Mouse (Mus musculus) ES-Bruce4 (cell line): ENCODE measurements at regions not wholly inside any gene's neighbourhood (a gene's known extent, or its start where the extent isn't known, plus 50 kb on each side); places are given as distances from the start of the nearest gene placed in this dataset.
A peak's percentile ranks its signal among the peaks of the same experiment; 100 is the strongest.

Experiments
- H3K27ac ChIP-seq: 2 replicates; pipeline ENCODE4 v1.5.1; 2012; ENCODE audit warnings: low read length, inconsistent platforms; ENCODE audit not compliant: insufficient read depth
- H3K27me3 ChIP-seq: 2 replicates; pipeline ENCODE4 v1.6.1; 2012; ENCODE audit warnings: mild to moderate bottlenecking, low read length, inconsistent platforms; ENCODE audit not compliant: control insufficient read depth, poor library complexity, insufficient read depth, severe bottlenecking
- H3K36me3 ChIP-seq: 2 replicates; pipeline ENCODE4 v1.6.1; 2012; ENCODE audit warnings: inconsistent platforms, mild to moderate bottlenecking, low read length, moderate library complexity; ENCODE audit not compliant: control insufficient read depth, poor library complexity, insufficient read depth, severe bottlenecking
- H3K4me1 ChIP-seq: one replicate; pipeline ENCODE4 v1.8.1; 2011; ENCODE audit warnings: low read length; ENCODE audit not compliant: control insufficient read depth, insufficient read depth
- H3K4me3 ChIP-seq: 2 replicates; pipeline ENCODE4 v1.5.1; 2011; ENCODE audit warnings: low read depth, mild to moderate bottlenecking, low read length
- H3K9ac ChIP-seq: 2 replicates; pipeline ENCODE4 v1.6.1; 2012; ENCODE audit warnings: low read depth, mild to moderate bottlenecking, inconsistent platforms; ENCODE audit not compliant: poor library complexity, severe bottlenecking
- H3K9me3 ChIP-seq: replicated peaks from 2 replicates; pipeline ENCODE4 v1.6.1; 2012; ENCODE audit warnings: mild to moderate bottlenecking, low read length, inconsistent platforms; ENCODE audit not compliant: control insufficient read depth, poor library complexity, insufficient read depth, severe bottlenecking
- CTCF ChIP-seq: IDR thresholded peaks from one replicate; pipeline ENCODE4 v1.8.1; 2011; ENCODE audit warnings: low read depth, low read length
- EP300 ChIP-seq: IDR thresholded peaks from 2 replicates; pipeline ENCODE4 v1.6.1; 2011; ENCODE audit warnings: low read depth, low read length; ENCODE audit not compliant: insufficient read depth
- POLR2A ChIP-seq: IDR thresholded peaks from one replicate; pipeline ENCODE4 v1.8.1; 2011; ENCODE audit warnings: low read length; ENCODE audit not compliant: insufficient read depth

DNA sequence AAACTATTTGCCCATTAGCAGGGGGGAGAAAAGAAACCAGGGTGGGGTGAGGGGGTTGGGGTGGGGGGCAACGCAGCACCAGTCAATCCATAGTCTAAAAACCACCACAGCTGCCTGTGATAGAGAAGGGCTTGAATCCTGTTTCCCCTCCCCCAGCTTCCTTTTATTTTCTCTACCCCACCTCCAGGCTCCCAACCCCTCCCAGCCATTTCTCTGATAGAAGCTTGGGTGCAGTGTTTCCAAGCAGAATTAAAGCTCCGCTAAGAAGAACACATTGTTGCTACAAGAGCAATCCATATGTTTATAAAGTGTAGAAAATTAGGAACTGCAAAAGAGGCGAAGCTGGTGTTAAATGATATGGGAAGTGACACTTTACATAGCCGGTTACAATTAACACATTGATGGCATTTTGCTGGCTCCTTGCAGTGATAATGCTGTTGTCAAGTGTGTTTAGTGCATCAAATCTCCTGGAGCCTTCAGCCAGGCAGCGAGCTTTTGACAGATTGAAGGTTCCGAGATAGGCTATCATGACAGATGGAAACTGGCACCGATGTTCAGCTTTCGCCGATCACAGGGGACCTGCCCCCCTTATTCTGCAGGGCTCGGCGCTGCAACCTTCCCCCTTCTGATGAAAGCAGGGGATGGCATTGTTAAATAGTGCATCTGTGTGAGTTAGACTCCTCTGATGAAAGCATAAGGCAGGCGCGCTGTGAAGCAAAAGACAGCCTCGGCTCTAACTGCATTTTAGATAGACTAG is 217.8 kb upstream of the Atp5g3 start:
- TF ChIP-seq CTCF: no peak
- no peak for TF ChIP-seq POLR2A
- TF ChIP-seq EP300: no peak
- Histone ChIP-seq H3K9me3 (no peaks in the 10 kb centered on the region), H3K27me3 (no peaks in the 10 kb centered on the region), H3K9ac (no peak overlapping the region), H3K4me1 (no peaks in the 10 kb centered on the region), H3K36me3 (no peaks in the 10 kb centered on the region), H3K4me3 (no peak overlapping the region), H3K27ac (no peak overlapping the region)

DNA sequence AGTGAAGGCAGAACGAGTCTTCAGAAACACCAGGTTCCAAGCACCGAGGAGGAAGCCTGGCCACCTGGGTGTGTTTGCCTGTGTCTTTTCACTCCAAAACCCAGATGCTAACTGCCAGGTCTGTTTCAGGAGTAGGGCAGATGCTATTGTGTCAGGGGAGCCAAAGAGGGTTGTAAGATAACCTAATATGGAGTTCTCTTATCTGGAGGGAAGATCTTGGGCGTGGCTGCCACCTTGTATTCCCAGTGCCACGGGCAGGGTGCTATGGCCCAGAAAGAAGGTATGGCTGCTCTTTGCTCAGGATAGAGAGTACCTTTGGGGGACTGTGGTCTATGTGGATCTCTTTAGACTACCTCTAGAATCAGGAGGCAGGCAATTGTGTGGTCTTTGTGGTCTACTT is 216.0 kb upstream of the Atp5g3 start:
- Histone ChIP-seq H3K9me3 (no peaks in the 10 kb centered on the region), H3K27me3 (no peaks in the 10 kb centered on the region)

DNA sequence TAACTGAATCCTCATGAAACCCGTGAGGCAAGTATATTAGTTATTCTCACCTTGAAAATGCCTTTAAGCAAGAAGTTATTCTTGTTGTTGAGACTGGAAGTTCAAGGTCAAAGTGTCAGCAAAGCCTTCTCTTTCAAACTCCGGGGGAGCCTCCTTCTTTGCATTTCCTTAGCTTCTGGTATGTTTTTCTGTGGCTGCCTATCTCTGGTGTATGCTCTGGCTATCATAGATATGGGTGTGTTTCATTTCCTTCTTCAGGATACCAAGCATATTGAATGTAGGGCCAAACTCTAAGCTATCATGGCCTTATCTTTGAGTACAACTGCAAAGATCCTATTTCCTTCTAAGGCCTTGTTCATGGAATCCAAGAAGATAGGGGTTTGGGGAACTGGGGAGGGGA is 213.1 kb upstream of the Atp5g3 start:
- Histone ChIP-seq H3K4me1 (peaks cover 3% of the 10 kb centered on the region), H3K9ac (no peak overlapping the region), H3K4me3 (no peak overlapping the region), H3K27ac (no peak overlapping the region), H3K27me3 (no peaks in the 10 kb centered on the region), H3K9me3 (no peaks in the 10 kb centered on the region), H3K36me3 (no peaks in the 10 kb centered on the region)
- TF ChIP-seq CTCF (no peak), EP300 (no peak), POLR2A (no peak)

More for the DNA sequence above, 216.0 kb upstream of the Atp5g3 start:
- no peak overlapping the region for H3K27ac ChIP-seq
- no peak overlapping the region for H3K4me3 ChIP-seq
- no peaks in the 10 kb centered on the region for H3K4me1 ChIP-seq
- H3K36me3 ChIP-seq: no peaks in the 10 kb centered on the region
- no peak overlapping the region for H3K9ac ChIP-seq
- TF ChIP-seq POLR2A (no peak), EP300 (no peak), CTCF (no peak)

DNA sequence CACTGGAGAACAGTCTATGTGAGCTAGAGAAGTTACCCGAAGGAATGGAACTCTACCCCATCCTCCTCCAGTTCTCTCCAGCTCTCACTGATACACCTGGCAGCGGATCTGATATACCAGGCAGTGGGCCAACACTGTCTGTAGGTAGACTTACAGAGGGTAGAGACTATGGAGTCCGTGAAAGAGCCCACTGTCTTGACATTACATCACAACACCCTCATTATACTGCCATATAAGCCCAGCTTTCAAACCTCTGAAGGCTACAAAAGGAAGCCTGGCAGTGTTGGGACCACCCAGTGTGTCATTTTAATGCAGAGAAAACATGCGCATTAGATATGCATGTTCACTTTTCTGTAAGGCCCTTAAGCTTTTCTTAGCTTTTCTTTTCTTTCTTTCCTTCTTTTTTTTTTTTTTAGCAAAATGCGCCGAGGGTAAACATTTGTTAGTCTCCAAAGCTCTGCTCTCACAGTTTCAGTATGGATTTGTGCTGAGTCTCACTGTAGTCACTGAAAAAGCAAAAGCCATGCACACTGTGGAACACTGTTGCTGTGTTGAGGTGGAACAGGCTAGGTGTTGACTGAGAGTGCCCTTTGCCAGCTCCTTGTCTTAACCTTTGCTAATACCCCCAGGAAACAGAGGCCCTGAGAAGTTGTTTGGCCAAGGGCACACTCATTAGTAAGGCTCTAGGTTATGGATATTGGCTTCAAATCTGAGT is 212.4 kb upstream of the Atp5g3 start:
- Histone ChIP-seq H3K27me3 (no peaks in the 10 kb centered on the region), H3K9ac (no peak overlapping the region), H3K27ac (peak overlapping the region; percentile 41), H3K4me1 (peaks cover 3% of the 10 kb centered on the region), H3K9me3 (no peaks in the 10 kb centered on the region), H3K36me3 (no peaks in the 10 kb centered on the region), H3K4me3 (no peak overlapping the region)
- no peak for TF ChIP-seq CTCF
- no peak for TF ChIP-seq POLR2A
- no peak for TF ChIP-seq EP300

DNA sequence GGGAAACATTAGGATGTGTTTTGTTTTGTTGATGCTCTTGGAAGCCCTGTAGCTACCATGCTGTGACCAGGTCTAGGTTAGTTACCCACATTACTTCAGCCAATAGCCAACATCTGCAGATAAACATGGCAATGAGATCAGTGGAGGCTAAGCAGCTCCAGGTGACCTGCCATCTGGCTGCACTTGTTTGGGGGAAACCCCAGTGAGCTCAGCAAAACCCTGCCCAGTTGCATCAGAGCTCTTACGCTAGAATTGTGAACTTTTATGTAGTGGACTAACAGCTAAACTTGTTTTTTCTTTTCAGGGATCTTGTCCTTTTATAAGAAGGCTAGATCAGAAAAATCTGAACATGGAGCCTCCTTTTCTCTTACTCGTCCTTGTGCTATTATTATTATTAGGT is 211.8 kb upstream of the Atp5g3 start:
- H3K4me1 ChIP-seq: peaks cover 3% of the 10 kb centered on the region
- TF ChIP-seq POLR2A: no peak
- no peak for TF ChIP-seq CTCF
- TF ChIP-seq EP300: no peak
- H3K27me3 ChIP-seq: no peaks in the 10 kb centered on the region
- H3K9me3 ChIP-seq: no peaks in the 10 kb centered on the region
- H3K27ac ChIP-seq: peak overlapping the region; percentile 32; the same call in 1 of the 2 replicates
- H3K9ac ChIP-seq: no peak overlapping the region
- H3K36me3 ChIP-seq: no peaks in the 10 kb centered on the region
- H3K4me3 ChIP-seq: no peak overlapping the region

DNA sequence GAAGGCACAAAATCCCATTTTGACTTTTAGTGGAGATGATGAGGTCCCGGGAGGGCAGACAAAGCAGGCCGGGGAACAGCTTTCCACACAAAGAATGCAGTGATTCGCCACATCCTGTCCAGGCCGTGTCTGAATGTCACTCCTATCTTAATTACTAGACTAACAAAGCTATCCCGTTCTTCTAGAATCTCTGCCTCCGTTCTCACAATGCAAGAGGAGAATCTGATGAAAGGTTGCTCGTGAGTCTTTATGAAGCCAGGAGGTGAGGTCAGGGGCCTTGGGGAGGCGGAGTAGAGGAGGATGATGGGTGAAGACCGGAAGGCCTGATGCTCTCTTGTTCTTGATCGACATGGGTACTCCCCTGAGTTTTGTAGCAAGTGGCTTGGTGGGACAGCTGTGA is 208.9 kb upstream of the Atp5g3 start:
- Histone ChIP-seq H3K9me3 (no peaks in the 10 kb centered on the region), H3K4me1 (peaks cover 3% of the 10 kb centered on the region), H3K9ac (no peak overlapping the region), H3K27me3 (no peaks in the 10 kb centered on the region), H3K36me3 (no peaks in the 10 kb centered on the region), H3K27ac (no peak overlapping the region), H3K4me3 (no peak overlapping the region)
- TF ChIP-seq POLR2A (no peak), EP300 (no peak), CTCF (no peak)
